Mouse (Mus musculus) liver, postnatal 0 days (tissue): ENCODE measurements around the gene Ranbp1.

Source experiments
- CTCF ChIP-seq: sonication (generic); IDR thresholded peaks from 2 replicates; pipeline ENCODE4 v1.5.1; 2016; ENCODE audit warnings: antibody characterized with exemption, low read depth
- EP300 ChIP-seq: IDR thresholded peaks from 2 replicates; pipeline ENCODE4 v1.6.1; 2016; ENCODE audit warnings: antibody characterized with exemption, low read depth, mild to moderate bottlenecking

- TF ChIP-seq CTCF (no peak), EP300 (no peak)
Observed at GRCm38 (mm10) chr16:18191006-18191405, 57.5 kb downstream of the Ranbp1 start.
